Mouse (Mus musculus): Measurements from ENCODE around the gene Agpat2. TPM values are rescaled to one million over a fixed set of nuclear protein-coding genes. Genes with fewer than 3 reads are reported as not detected.

The Agpat2 gene
- polyA plus RNA-seq, 1 experiment from 2014 or later = 17.8 TPM

DNA sequence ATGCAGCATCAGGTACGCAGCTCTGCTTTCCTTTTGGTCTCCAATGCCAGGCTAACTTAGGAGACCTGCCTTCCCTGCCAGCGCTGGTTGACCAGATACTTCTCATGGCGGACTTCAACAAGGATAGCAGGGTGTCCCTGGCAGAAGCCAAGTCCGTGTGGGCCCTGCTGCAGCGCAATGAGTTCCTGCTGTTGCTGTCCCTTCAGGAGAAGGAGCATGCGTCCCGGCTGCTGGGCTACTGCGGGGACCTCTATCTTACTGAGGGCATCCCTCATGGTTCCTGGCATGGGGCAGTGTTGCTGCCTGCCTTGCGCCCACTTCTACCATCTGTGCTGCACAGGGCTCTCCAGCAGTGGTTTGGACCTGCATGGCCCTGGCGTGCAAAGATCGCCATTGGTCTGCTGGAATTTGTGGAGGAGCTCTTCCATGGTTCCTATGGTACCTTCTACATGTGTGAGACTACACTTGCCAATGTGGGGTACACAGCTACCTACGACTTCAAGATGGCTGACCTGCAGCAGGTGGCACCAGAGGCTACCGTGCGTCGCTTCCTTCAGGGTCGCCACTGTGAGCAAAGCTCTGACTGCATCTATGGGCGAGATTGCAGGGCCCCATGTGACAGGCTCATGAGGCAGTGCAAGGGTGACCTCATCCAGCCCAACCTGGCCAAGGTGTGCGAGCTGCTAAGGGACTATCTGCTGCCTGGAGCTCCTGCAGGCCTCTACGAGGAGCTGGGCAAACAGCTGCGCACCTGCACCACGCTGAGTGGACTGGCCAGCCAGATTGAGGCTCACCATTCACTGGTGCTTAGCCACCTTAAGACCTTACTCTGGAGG lies 31.5 kb upstream of the Agpat2 start:
- Histone ChIP-seq H3K27me3 (no peaks in the 10 kb centered on the region), H3K27ac (no peak overlapping the region; the same call in 1 of the 2 replicates), H3K4me3 (no peak overlapping the region), H3K9ac (no peak overlapping the region), H3K4me1 (peaks cover 27% of the 10 kb centered on the region), H3K36me3 (peaks cover 44% of the 10 kb centered on the region), H3K4me2 (replicated peaks) (no peak overlapping the region), H3K9me3 (no peaks in the 10 kb centered on the region)
- WGBS = 72% methylated on average over 21 of the region's 21 CpGs
- no peak for ATAC-seq (ENCODE audit: insufficient number of reproducible peaks, insufficient read depth, low FRiP score, low TSS enrichment)

GRCm38 (mm10) chr2:26634629-26635488 lies 30.6 kb upstream of the Agpat2 start:
- H3K36me3 ChIP-seq = peaks cover 44% of the 10 kb centered on the region
- no peak for ATAC-seq (ENCODE audit: insufficient number of reproducible peaks, insufficient read depth, low FRiP score, low TSS enrichment)
- no peak overlapping the region for H3K4me2 ChIP-seq (replicated peaks)
- H3K27ac ChIP-seq = no peak overlapping the region; the same call in 1 of the 2 replicates
- 59% methylated on average over 12 of the region's 12 CpGs for WGBS
- H3K9me3 ChIP-seq = no peaks in the 10 kb centered on the region
- H3K4me3 ChIP-seq = no peak overlapping the region
- H3K27me3 ChIP-seq = no peaks in the 10 kb centered on the region
- H3K4me1 ChIP-seq = peaks cover 28% of the 10 kb centered on the region
- no peak overlapping the region; the same call in 1 of the 2 replicates for H3K9ac ChIP-seq

GRCm38 (mm10) chr2:26633953-26634530 lies 29.8 kb upstream of the Agpat2 start:
- H3K9ac ChIP-seq = no peak overlapping the region; the same call in 1 of the 2 replicates
- no peak overlapping the region for H3K4me3 ChIP-seq
- H3K4me1 ChIP-seq = peaks cover 35% of the 10 kb centered on the region
- H3K27me3 ChIP-seq = no peaks in the 10 kb centered on the region
- H3K4me2 ChIP-seq (replicated peaks) = no peak overlapping the region
- H3K27ac ChIP-seq = no peak overlapping the region
- peaks cover 44% of the 10 kb centered on the region for H3K36me3 ChIP-seq
- no peaks in the 10 kb centered on the region for H3K9me3 ChIP-seq
- 70% methylated on average over 4 of the region's 4 CpGs for WGBS
- no peak for ATAC-seq (ENCODE audit: insufficient number of reproducible peaks, insufficient read depth, low FRiP score, low TSS enrichment)

- H3K4me1 ChIP-seq = peaks cover 24% of the 10 kb centered on the region
- no peak overlapping the region for H3K27ac ChIP-seq
- peaks cover 34% of the 10 kb centered on the region for H3K36me3 ChIP-seq
- no peak overlapping the region for H3K4me3 ChIP-seq
- no peaks in the 10 kb centered on the region for H3K27me3 ChIP-seq
- WGBS = 80% methylated on average over 16 of the region's 16 CpGs
- no peaks in the 10 kb centered on the region for H3K9me3 ChIP-seq
- no peak overlapping the region for H3K9ac ChIP-seq
- no peak for ATAC-seq (ENCODE audit: insufficient number of reproducible peaks, insufficient read depth, low FRiP score, low TSS enrichment)
- H3K4me2 ChIP-seq (replicated peaks) = no peak overlapping the region
Measured at GRCm38 (mm10) chr2:26632541-26633395, 28.6 kb upstream of the Agpat2 start.

GRCm38 (mm10) chr2:26628792-26629437 lies 24.7 kb upstream of the Agpat2 start:
- Histone ChIP-seq H3K27ac (peak overlapping the region; percentile 58; the same call in 1 of the 2 replicates), H3K4me2 (replicated peaks) (peak overlapping the region; percentile 71), H3K27me3 (no peaks in the 10 kb centered on the region), H3K36me3 (0 out of 2 replicates have a peak, but pooled peaks cover 3% of the 10 kb centered on the region), H3K4me3 (peak overlapping the region; percentile 80), H3K9ac (peak overlapping the region; percentile 94), H3K9me3 (no peaks in the 10 kb centered on the region), H3K4me1 (peaks cover 19% of the 10 kb centered on the region)
- no peak for ATAC-seq (ENCODE audit: insufficient number of reproducible peaks, insufficient read depth, low FRiP score, low TSS enrichment)
- WGBS = 20% methylated on average over 5 of the region's 5 CpGs

- WGBS = under 1% methylated on average over 70 of the region's 70 CpGs
- Histone ChIP-seq H3K4me3 (peak within 1 kb of the TSS; percentile 80), H3K36me3 (0 out of 2 replicates have a peak, but pooled peaks cover 3% of the 10 kb centered on the region), H3K9me3 (no peaks in the 10 kb centered on the region), H3K4me1 (peaks cover 19% of the 10 kb centered on the region), H3K27me3 (no peaks in the 10 kb centered on the region), H3K4me2 (replicated peaks) (peak within 1 kb of the TSS; percentile 71), H3K27ac (peak within 1 kb of the TSS; percentile 58; the same call in 1 of the 2 replicates), H3K9ac (peak within 1 kb of the TSS; percentile 94)
- peak; percentile 61; the same call in 1 of the 2 replicates for ATAC-seq (ENCODE audit: insufficient number of reproducible peaks, insufficient read depth, low FRiP score, low TSS enrichment)
Measured at GRCm38 (mm10) chr2:26627921-26628739, 23.9 kb upstream of the Agpat2 start, which contains the start of gene Fam69b. Fam69b (plus strand) TSS chr2:26628457.

DNA sequence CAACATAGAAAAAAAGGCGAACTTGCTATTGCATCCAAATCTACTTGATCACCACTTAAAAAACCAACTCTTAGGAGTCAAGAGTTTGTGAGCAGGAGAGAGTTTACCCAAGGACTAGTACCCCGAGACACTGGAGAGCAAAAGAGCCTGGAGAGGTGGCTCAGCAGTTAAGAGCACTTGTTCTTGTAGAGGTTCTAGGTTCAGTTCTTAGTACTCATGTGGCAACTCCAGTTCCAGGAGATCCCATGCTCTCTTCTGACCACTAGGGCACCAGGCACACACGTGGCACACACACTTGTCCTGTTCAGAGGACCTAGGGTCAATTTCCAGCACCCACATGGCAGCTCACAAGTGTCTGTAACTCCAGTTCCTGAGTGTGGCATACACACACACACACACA lies 21.9 kb upstream of the Agpat2 start:
- no peaks in the 10 kb centered on the region for H3K9me3 ChIP-seq
- H3K9ac ChIP-seq = no peak overlapping the region
- no peak overlapping the region for H3K4me2 ChIP-seq (replicated peaks)
- no peaks in the 10 kb centered on the region for H3K36me3 ChIP-seq
- peaks cover 19% of the 10 kb centered on the region for H3K4me1 ChIP-seq
- H3K4me3 ChIP-seq = no peak overlapping the region
- H3K27me3 ChIP-seq = no peaks in the 10 kb centered on the region
- no peak overlapping the region for H3K27ac ChIP-seq
- 66% methylated on average over 3 of the region's 3 CpGs for WGBS
- ATAC-seq (ENCODE audit: insufficient number of reproducible peaks, insufficient read depth, low FRiP score, low TSS enrichment) = no peak

DNA sequence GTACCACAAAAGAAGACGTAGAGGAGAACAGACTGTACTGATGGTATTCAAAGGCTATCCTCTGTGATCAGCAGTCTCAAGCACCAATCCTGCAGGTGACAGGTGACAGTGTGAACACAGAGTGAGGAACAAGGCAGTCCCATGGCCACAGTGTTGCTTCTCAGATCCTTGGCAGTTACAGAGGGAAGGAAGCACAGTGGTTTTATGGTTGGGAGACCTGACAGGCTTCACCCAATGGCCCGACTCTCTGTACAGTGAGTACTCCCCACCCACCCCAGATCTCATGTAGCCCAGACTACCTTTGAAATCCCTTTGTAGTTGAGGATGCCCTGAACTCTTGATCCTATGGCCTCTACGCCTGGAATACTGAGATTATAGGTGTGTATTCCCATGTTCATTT lies 21.2 kb upstream of the Agpat2 start:
- Histone ChIP-seq H3K27ac (no peak overlapping the region), H3K9me3 (no peaks in the 10 kb centered on the region), H3K4me1 (peaks cover 13% of the 10 kb centered on the region), H3K36me3 (no peaks in the 10 kb centered on the region), H3K9ac (no peak overlapping the region), H3K27me3 (no peaks in the 10 kb centered on the region), H3K4me3 (no peak overlapping the region), H3K4me2 (replicated peaks) (no peak overlapping the region)
- 81% methylated on average over 3 of the region's 3 CpGs for WGBS
- no peak for ATAC-seq (ENCODE audit: insufficient number of reproducible peaks, insufficient read depth, low FRiP score, low TSS enrichment)

- Histone ChIP-seq H3K36me3 (no peaks in the 10 kb centered on the region), H3K4me3 (no peak overlapping the region), H3K27ac (no peak overlapping the region), H3K4me2 (replicated peaks) (no peak overlapping the region), H3K27me3 (no peaks in the 10 kb centered on the region), H3K9me3 (no peaks in the 10 kb centered on the region), H3K4me1 (0 out of 2 replicates have a peak, but pooled peaks cover 2% of the 10 kb centered on the region), H3K9ac (no peak overlapping the region)
- 56% methylated on average over 5 of the region's 5 CpGs for WGBS
- ATAC-seq (ENCODE audit: insufficient number of reproducible peaks, insufficient read depth, low FRiP score, low TSS enrichment) = no peak
Measured at GRCm38 (mm10) chr2:26622984-26623383, 18.8 kb upstream of the Agpat2 start.

DNA sequence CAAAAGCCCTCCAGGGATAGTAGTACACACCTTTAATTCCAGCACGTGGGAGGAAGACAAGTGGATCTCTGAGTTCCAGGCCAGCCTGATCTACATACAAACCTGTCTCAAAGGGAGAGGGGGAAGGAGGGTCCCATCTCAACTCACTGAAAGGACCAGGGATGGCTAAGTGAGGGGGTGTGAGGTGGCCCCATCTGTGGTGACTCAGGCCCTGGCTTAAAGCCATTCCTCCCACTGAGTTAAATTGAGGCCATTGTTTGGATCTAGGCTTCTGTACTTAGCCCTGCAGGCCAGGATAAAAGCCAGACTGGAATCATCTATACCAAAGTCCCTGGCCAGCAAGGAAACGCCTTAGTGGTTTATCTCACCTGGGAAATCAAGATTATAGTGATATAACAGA lies 17.0 kb upstream of the Agpat2 start:
- WGBS = 40% methylated on average over 2 of the region's 2 CpGs
- Histone ChIP-seq H3K27me3 (no peaks in the 10 kb centered on the region), H3K4me3 (no peak overlapping the region), H3K4me1 (0 out of 2 replicates have a peak, but pooled peaks cover 6% of the 10 kb centered on the region), H3K36me3 (no peaks in the 10 kb centered on the region), H3K27ac (no peak overlapping the region), H3K9me3 (no peaks in the 10 kb centered on the region), H3K4me2 (replicated peaks) (no peak overlapping the region), H3K9ac (no peak overlapping the region)
- no peak for ATAC-seq (ENCODE audit: insufficient number of reproducible peaks, insufficient read depth, low FRiP score, low TSS enrichment)

Data from embryonic facial prominence, embryonic 12.5 days (tissue).